Mouse (Mus musculus) testis, adult 2 months (tissue): ENCODE measurements around the gene Gm42669.

Source experiments
- CTCF ChIP-seq: fragments of 200-500 bp; IDR thresholded peaks from 2 replicates; pipeline ENCODE4 v1.5.1; 2012; ENCODE audit warnings: low read depth, mild to moderate bottlenecking, inconsistent platforms, low read length, moderate library complexity; ENCODE audit not compliant: control insufficient read depth, insufficient read depth, insufficient replicate concordance
- POLR2A ChIP-seq: fragments of 200-500 bp; IDR thresholded peaks from 2 replicates; pipeline ENCODE4 v1.6.1; 2012; ENCODE audit warnings: low read depth, mild to moderate bottlenecking, inconsistent platforms, low read length, moderate library complexity; ENCODE audit not compliant: control insufficient read depth

DNA sequence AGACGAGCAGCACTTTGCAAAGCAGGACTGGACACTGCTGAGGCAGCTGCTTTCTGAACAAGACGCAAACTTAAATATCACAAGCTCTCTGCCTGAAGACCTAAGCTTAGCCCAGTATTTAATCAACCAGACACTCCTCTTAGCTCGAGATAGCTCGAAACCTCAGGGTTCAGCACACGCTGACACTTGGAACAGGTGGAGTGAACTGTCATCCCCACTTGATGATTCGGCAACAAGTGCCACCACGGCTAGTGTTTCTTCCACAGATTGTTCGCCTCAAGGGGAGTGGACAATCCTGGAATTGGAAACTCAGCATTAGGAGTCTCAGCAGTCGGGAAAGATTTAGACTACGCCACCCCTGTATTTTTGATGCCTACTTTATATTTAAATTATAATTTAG lies 3.1 kb downstream of the Gm42669 start:
- TF ChIP-seq CTCF (no peak), POLR2A (no peak)
